Mouse (Mus musculus): ENCODE data around the gene Rasgef1b.

GRCm38 (mm10) chr5:99516207-99516606, 212.7 kb downstream of the Rasgef1b start:
- TF ChIP-seq CTCF (IDR thresholded peaks at IDR 0.05), result no peak
- TF ChIP-seq EP300 (IDR thresholded peaks at IDR 0.05), result no peak

Data from lung, postnatal 0 days (tissue).